Mouse (Mus musculus) right cerebral cortex, postnatal 14 days (tissue): ENCODE measurements at regions not wholly inside any gene's neighbourhood (a gene's known extent, or its start where the extent isn't known, plus 50 kb on each side); places are given as distances from the start of the nearest gene placed in this dataset.

Source experiments
- DNase-seq: peaks from one replicate; pipeline ENCODE4 v3.0.0; 2022

DNA sequence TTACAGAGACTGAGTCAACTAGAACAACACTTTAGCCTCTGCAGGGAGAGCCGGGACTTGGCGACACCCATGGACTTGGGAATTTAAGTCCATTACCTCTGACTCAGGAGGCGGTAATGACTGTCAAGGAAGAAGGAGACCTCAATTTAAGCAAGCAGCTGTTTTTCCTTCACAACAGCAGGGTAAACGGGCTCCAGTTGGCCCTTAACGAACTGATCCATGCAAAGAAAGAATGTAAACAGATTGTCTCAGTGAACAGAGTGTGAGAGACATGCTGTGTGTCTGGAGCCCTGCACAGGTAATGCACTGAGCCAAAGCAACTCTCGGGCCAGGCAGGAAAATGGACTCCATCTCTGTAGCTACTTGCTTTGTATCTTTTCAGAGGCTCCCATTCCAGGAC, 98.5 kb upstream of the Maf start:
- DNase-seq = no peak

DNA sequence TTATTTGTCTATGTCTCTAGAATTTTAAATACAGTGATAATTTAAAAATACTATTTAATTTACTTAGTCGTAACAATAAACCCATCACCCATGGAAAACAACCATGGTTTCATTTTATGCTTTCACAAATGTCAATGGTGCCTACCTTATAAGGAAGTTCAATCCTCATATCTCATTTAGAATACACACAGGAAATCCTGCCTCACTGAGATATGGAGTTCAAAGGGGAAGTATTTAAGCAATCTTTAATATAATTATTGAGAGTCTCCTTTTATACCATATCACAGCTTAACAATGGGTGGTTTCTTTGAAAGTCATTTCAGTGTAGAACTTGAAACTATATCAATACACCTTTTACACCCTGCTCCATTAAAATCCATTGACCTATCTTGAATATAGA, 86.0 kb upstream of the Maf start:
- no peak for DNase-seq

DNA sequence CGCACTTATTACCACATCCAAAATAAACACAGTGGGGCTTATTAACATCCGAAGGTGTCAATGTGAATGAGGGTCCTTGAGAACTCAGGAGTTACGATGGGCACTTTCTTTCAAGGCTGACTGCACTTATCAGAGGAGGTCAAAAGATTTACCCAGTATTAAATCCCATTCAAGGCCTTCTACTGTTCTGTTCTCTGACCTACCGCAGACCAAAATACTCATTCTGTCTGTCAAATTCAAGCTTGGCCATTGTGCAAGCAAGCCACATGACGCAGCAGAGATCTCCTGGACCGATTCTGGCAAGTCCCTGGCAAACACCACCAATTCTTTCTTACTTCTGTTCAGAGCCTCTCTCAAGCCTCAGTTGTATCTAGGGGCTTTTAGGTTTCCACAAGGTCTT, 80.8 kb upstream of the Maf start:
- no peak for DNase-seq

DNA sequence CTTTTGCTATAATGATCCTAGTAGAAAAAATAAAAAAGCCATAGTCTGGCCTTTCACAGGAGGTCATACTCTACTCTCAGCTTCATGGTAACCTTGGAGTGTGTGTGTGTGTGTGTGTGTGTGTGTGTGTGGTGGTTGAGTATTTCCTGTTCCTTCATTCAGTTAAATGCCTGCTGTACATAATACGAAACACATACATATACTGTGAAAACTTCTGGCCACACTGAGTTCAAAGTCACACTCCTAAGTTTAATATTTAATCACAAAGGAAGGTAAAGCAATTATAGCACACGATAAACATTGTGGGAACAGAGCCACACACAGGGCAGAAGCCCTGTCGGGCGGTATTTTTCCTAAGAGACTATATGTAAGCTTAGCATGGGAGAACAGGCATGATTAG, 78.6 kb upstream of the Maf start:
- DNase-seq = no peak

DNA sequence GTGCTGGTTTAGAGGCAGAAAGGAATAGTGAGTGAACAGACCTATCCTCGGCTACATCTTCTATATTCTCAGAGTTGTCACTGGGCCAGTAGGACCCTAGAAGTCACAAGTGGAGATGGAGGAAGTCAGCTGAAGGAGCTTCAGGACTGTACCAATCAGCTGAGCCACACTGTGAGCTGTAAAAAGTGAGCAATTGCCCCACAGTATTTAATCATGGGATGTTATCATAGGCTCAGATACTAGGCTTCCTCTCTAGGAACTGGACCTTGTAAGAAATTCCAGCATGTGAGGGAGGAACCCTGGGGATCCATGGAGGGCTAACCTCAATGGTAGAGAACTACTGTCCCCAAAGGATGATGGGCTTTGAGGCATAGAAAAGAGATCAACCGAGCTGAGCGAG, 78.2 kb upstream of the Maf start:
- DNase-seq = no peak

DNA sequence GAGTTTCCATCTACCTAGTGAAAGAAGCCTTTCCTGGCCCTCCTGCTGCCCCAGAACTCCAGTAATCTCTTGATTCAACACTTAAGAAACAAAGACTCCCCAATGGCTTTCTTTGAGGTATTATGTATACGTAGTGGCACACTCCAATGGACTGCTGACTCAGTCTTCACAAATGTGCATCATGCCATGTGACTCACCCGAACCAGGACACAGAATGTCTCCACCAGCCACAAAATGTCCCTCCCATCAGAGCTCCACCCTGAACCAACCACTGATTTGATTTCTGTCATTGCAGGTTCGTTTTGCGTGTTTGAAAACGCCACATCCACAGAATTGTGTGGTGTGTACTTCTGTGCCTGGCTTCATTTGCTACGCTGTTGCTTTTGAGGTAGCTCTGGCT, 75.8 kb upstream of the Maf start:
- DNase-seq = no peak

DNA sequence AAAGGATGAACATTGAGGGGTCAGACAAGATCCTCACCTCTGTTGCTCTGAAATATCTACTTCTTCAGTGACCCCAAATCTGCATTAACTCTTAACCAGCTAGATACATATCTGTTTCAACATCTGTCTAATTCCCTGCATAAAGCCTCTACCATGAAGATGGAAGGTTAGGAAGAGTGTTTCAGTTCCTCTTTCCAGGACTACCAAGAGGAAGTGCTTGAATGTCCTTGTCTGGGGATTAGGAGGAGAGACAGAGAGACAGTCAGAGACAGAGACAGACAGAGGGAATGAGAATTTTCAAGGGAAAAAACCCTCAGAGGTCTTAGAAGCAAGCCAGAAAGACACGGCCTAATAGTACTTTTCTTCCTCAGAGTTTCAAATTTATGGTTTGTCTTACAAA, 70.8 kb upstream of the Maf start:
- DNase-seq = no peak

DNA sequence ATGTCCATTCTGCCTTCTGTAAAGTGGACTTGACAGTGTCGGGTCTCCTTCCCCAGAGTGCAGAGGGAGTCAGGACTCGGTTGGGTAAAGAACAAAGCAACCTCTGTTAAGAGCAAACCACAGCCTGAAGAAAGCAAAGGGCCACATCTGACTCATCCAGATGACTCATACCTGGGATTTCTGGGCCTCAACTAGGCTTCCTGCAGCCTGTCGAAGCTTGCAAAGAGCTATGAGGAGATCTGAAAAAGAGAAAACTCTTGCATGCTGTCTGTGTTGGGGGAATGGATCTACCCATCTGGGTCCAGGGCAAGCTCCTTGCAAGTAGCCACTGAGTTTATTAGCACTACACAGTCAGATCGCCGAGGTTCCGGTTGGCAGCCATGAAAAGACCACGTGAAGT, 63.5 kb upstream of the Maf start:
- no peak for DNase-seq

DNA sequence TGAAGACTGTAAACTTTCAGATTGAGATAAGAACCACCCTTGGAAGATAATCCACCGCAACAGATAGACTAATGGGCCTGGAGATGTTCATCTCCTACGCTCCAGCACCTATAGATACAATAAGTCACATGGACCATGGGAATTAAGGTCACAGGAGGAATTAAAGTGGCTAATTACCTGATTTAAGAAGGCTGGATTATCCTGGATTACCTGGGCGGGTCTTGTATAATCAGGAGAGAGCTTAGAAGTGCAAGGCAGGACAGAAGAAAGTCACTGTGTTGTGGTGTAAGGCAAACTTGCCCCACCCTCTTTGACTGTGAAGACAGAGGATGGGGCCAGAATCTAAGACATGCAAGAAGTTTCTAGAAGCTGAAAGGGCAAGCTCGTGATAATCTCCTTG, 61.0 kb upstream of the Maf start:
- no peak for DNase-seq

DNA sequence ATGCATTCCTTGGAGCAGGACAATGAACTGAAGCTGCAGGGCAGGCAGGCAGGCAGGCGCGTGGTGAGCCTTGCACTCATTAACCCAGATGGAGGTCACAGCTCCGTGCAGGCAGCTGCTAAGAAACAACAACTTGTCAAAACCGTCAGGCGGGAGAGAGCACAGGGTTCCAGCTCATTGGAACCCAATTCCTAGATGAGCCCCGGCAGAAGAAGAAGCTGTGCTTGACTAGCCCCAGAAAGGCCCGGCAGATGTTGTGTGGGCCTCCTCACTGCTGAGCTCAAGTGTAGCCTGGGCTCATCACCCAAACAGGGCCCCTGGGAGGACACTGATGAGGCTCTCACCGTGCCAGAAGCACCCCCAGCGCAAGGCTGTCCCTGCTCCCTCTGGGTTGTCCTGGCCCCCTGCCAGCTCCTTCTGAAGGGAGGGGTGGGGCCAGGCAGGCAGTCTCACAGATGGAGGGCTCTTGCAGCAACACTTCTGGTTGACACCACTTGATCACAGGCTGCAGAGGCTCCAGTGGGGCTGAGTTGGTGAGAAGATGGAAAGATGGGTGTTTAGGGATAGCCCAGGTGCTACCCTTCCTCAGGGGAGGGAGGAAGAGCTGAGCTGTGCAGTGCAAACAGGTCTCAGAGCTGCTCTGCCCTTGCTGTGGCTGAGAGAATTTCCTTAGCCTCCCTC, 58.8 kb upstream of the Maf start:
- DNase-seq = peak; percentile 33

DNA sequence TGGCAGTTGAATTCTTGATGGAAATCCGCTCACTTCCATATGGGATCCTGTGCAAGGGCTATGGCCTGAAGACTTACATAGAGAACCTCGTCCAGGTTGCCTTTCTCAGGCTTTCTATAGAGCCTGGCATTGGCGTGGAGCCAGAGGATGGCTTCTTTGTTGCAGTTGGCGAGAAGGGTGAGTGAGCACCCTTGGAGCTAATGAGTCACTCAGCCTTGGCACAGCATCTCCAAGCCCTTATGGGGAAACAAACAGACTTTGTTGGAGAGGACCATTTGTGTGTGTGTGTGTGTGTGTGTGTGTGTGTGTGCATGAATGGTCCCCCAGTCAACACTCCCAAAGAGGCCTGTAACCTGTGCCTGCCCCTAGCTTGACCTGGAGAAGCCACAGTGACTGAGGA, 57.0 kb upstream of the Maf start:
- DNase-seq = no peak

DNA sequence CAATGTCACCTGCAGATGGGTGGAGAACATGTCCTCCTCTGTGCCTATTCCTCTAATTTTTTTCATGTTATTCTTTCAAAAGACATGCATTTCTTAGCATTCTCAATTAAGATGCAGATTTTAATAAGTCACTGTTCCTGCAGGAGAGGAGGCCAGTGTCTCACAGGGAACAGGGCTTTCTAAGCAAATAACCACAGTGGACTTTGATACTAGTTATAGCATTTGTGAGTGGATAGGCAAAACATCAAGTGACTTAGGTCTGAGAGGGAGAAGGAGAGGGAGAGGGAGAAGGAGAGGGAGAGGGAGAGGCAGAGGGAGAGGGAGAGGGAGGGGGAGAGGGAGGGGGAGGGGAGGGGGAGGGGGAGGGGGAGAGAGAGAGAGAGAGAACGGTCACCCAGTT, 50.4 kb upstream of the Maf start:
- DNase-seq = no peak
